Mouse (Mus musculus) small intestine, adult 2 months (tissue): ENCODE data around the gene Wwc2.

Source experiments
- CTCF ChIP-seq: fragments of 200-500 bp; IDR thresholded peaks from 2 replicates; pipeline ENCODE4 v1.5.1; 2012; ENCODE audit warnings: low read depth, mild to moderate bottlenecking, control low read depth, inconsistent platforms, low read length, moderate library complexity, mixed read lengths; ENCODE audit not compliant: insufficient replicate concordance, insufficient read length; ENCODE audit errors: extremely low read depth
- POLR2A ChIP-seq: fragments of 200-500 bp; IDR thresholded peaks from 2 replicates; pipeline ENCODE4 v1.6.1; 2012; ENCODE audit warnings: low read depth, mild to moderate bottlenecking, control low read depth, inconsistent platforms, low read length, moderate library complexity

- TF ChIP-seq POLR2A (no peak), CTCF (no peak)
Measured at GRCm38 (mm10) chr8:47913621-47914020, 77.1 kb downstream of the Wwc2 start.
